Mouse (Mus musculus): ENCODE data around the gene Abhd13.
A peak's percentile ranks its signal among the peaks of the same experiment; 100 is the strongest.

Abhd13 gene

GRCm38 (mm10) chr8:9977573-9978314 is at the start of gene Abhd13, which contains the start of gene Lig4:
Gene Abhd13 (plus strand): TSS chr8:9977707.
Gene Lig4 (minus strand): TSS chr8:9977686.
- peak; percentile 90 for DNase-seq (ENCODE audit: low read depth, low spot score)

DNA sequence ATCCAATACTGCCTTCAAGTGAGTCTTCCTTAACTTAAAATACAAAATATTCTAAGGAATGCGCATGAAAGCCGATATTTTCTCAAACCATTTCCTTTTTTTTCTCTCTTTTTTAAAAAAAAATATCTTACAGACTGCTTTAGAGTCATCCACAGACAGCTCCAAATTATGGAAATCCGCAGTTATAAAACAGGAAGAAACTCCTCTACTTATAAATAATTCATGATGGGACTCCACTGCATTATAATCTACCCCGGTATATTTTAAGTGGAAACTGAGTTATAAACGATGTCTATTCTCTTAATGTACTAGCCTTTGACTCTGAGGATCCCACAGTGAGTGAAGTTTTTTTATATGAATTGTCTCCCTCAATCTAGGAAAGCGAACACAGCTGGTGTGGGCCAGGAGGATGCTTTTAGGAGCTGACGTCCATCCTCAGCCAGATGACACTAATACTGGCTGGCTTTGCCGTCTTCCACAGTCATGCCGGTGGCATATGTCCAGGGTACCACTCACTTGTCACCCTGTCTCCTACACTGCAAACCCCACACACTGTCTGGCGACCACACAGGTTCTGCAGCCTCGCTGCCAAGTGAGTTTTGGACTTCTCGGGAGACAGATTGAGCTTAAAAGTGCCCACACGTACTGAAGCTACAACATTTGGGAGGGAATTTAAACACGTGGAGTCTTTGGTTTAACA is 47.6 kb upstream of the Abhd13 start:
- DNase-seq (ENCODE audit: low read depth, low spot score) = peak; percentile 18

GRCm38 (mm10) chr8:9932711-9933110 is 44.8 kb upstream of the Abhd13 start:
- DNase-seq (ENCODE audit: low read depth, low spot score) = no peak

- no peak for DNase-seq (ENCODE audit: low read depth, low spot score)
Measured at GRCm38 (mm10) chr8:9934891-9935565, 42.5 kb upstream of the Abhd13 start.

GRCm38 (mm10) chr8:9935574-9935973 is 41.9 kb upstream of the Abhd13 start:
- DNase-seq (ENCODE audit: low read depth, low spot score) = no peak

DNA sequence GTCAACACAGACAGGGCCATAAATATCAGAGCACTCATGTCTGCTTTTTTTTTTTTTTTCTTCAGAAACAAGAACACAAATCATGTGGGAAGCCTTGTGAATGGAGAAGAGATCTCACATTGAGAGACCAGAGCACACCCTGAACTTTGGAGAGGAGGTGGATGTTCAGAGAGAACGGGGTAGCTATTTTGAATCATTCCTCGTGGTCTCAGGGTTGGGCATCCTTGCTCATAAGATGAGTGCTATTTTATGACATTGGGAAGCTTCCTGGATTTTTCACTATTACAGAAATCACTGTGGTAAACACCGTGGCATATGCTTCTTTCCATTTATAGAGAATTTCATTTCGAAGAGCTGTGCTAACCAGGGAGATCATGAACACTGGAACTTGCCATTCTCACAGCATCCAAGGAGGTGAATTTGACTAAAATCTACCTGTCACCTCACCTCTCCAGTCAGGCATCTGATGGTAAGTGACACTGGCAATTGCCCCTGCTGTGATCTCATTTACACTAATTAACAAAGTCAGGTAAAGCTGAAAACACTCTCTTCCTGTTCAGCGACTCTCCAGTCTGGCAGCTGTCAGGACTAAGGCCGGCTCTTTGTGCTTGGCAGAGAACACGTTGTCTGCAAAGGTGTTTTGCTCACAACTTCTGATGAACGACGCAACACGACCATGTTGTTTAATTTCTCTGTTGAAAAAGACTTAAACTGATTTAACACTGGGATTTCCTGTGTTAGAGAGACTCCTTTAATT is 28.2 kb upstream of the Abhd13 start:
- no peak for DNase-seq (ENCODE audit: low read depth, low spot score)

DNA sequence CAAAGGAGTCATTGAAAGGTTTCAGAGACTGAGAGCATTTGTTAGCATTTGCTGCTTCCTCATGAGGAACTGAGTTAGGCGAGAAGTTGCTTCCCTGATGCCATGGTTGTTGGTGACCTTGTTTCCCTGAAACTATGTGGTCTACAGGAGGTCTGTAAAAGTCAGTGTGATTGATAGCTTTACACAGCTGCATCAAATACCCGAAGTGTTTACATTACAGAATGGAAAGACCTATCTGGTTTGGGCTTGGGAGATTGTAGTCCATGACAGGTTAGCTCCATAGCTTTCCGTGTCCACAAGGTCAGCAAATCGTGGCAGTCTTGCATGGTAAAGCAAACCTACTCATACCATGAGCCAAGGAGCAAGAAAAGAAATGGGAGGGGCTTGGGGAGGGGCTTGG is 19.2 kb upstream of the Abhd13 start:
- DNase-seq (ENCODE audit: low read depth, low spot score) = no peak

DNA sequence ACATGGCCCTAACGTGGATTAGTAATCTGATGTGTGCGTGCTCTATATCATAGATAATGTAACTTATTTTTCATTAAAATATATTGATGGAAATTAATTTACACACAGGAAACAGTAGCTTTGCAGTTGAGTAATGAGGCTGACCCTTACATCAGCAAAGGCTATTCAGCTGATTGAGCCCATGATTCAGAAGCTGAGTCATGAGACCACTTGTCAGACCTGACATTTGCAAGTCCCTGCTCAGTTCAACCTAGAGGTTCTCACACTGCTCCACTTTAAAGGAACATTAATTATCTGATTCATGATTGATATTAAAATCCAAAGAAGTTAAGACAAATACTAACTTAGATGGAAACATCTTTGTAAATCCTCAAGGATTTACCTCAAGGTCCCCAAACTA is 17.6 kb upstream of the Abhd13 start:
- DNase-seq (ENCODE audit: low read depth, low spot score) = no peak

- no peak for DNase-seq (ENCODE audit: low read depth, low spot score)
Measured at GRCm38 (mm10) chr8:9971866-9972265, 5.6 kb upstream of the Abhd13 start.

DNA sequence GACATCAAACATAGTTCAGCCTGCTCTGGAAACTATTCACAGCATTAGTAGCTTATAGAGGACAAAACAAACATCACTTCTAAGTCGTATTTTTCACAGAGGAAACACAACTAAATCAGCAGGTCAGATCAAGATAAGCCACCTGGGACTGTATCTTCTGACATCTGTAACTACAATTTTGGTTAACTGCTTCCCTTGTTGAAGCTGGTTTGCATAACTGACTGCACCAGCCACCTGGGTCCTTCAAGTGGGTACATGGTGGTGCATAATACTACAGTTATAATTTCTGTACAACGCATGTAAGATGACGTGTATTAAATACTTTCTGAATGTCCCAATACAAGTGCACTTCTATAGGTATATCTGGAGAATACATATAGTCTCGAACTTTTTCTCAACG is 2.2 kb upstream of the Abhd13 start:
- DNase-seq (ENCODE audit: low read depth, low spot score) = no peak

DNA sequence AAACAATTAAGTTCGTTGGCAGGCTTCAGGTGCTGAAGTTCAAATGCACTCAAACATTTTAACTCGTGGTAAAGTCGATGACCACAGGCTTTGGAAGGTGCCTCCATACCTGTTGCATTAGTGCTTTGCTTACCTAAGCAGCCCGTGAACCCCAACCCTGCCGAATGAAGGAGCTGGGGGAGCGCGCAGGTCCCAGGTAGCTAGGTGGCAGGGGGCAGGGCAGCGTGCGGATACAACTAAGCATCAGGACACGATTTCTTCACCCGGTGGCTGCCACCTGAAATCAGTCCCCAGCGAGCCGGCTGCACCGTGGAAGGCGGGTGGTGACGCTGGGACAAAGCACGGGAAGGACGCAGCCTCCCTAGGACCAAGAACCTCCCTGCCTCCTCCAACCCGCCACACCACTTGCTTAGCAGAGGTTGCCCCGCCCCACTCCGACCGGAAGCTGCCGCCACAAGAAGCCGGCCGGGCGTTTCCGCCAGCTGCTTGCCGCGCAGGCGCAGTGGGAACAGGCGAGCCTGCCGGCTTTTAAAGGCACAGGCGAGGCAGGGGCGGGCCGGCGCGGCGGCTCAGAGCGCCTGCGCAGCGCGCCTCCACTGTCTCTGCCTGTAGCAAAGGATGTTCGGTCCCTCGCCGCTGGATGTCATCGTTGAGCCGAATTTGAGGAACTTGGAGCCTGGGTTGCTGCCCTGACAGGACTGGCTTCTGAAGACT is 1.5 kb upstream of the Abhd13 start:
- peak; percentile 93 for DNase-seq (ENCODE audit: low read depth, low spot score)

GRCm38 (mm10) chr8:9977016-9977415 is 491 bp upstream of the Abhd13 start:
- DNase-seq (ENCODE audit: low read depth, low spot score) = no peak

GRCm38 (mm10) chr8:9978475-9979230 is 1.1 kb downstream of the Abhd13 start:
- no peak for DNase-seq (ENCODE audit: low read depth, low spot score)

DNA sequence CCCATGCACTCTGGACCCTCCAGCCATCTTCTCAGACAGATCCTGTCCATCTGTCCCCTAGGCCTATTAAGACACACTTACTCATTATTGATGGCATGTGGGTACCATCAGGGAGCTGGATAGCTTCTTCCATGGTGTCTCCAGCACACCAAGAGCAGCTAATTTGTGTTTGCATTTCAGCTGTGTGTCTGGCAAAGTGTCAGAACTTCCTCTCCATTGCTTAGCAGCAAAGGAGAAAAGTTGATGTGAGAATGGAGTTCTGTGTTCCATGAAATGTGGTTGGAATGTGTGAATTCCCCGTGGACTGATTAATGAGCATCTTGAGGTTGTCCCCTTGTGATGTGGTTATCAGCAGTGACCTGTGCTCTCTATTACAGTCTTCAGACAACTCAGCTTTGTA is 2.2 kb downstream of the Abhd13 start:
- no peak for DNase-seq (ENCODE audit: low read depth, low spot score)

DNA sequence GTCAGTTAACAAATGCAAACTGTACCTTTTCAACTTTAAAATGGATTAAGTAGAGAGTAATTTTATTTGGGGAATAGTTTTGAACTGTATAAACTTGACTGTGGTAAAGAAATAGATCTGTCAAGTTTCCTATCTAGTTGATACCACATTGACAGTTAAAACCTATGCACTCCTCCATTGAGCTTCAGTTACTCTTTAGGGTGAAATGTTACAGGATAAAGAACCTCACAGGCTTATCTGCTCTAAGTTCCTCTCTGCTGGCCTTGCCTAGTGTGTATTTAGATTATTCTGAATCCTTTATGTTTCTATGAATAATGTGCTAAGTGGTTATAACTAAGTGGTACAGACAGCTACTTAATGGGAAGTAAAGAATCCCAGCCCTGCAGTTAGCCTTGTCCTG is 2.7 kb downstream of the Abhd13 start:
- no peak for DNase-seq (ENCODE audit: low read depth, low spot score)

- DNase-seq (ENCODE audit: low read depth, low spot score) = no peak
Measured at GRCm38 (mm10) chr8:10004115-10004514, 26.6 kb downstream of the Abhd13 start.

DNA sequence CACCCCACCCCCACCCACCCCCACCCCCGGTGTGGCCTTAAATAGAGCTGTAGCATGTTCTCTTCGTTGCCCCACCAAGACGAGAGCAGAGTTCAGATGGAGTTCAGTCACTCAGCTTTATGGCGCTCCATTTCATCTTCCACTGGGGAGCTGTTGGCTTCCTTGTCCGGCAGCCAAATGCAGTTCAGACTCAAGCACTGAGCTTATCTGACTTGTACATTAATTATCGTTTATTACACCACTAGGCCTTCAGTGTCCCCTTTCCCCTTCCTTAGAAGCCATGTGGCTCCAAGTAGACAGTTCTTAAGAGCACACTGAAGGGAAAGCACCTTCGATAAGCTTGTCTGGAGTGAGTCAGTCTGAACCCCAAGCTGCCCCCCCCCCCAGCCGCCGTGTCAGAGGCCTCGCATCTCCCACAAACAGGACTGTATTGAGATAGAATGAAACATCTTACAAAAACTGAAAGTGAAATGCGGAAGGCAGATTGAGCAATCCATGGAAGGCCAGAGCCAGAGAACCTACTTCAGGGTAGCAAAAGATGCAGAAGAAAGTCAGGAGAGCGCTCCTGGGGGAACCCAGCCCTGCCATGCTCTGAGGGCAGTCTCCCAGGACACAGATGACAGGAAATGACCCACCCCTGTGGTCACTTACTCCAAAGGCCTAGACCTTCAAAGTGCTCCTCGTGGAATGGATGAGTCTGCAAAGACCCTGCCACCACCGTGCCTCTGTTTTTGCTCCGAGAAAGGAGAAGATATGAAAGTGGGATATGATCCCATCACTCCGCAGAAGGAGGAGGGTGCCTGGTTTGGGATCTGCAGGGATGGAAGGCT is 28.9 kb downstream of the Abhd13 start, which contains the start of gene Tnfsf13b:
Gene Tnfsf13b (plus strand): TSS at position 312 of the 830 bp plus-strand sequence.
- DNase-seq (ENCODE audit: low read depth, low spot score) = no peak

DNA sequence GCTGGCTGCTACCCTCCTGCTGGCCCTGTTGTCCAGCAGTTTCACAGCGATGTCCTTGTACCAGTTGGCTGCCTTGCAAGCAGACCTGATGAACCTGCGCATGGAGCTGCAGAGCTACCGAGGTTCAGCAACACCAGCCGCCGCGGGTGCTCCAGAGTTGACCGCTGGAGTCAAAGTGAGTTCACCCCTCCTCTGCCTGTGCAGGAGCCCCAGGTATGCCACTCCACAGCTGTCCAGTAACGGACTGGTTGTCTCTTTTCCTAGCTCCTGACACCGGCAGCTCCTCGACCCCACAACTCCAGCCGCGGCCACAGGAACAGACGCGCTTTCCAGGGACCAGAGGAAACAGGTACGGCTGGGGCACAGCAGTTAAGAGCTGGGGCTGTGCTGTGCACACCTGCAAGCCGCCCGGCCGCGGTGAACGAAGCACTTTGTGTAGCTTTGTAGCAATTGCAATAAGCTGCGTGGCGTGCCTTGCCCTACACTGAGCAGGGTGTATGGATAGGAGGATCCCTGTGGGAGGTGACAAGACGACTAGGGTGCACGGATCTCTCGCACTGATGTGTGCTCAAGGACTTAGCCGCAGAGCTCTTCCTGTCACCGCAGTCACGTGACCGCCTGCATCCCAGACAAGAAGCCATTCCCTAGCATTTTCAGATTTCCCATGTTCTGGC is 29.6 kb downstream of the Abhd13 start:
- DNase-seq (ENCODE audit: low read depth, low spot score) = peak; percentile 3

DNA sequence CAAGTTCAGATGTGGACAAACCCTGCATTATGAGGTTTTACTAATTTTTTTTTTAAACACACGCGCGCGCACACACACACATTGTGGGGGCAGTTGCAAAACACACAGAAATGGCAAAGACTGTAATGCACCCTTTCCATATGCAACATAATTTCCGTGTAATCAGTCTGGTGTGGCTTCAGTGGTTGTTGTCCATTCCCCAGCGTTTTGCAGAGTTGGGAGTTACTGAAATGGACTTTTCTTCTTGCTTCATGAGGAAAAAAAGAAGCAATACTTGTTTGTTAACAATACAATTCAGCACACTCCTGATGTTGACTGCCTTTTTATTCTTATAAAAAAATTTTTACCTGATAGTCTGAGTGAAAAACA is 30.1 kb downstream of the Abhd13 start:
- DNase-seq (ENCODE audit: low read depth, low spot score) = no peak
